Mouse (Mus musculus) liver, embryonic 14.5 days (tissue): ENCODE results near the gene Tmtc2. TPM values are rescaled to one million over a fixed set of nuclear protein-coding genes. Genes with fewer than 3 reads are reported as not detected.
A peak's percentile ranks its signal among the peaks of the same experiment; 100 is the strongest.

ENCODE experiments used
- ATAC-seq: fragments of 200-750 bp; cut with Nextera tagmentation; 2 replicates; pipeline ENCODE4 v1.8.0; 2017; ENCODE audit warnings: moderate number of reproducible peaks, mild to moderate bottlenecking, moderate library complexity; ENCODE audit not compliant: insufficient read depth
- DNase-seq, 3 experiments: peaks; one replicate each; pipeline ENCODE4 v3.0.0-alpha.2; 2012 to 2013; ENCODE audit warnings: low read depth in 3 of 3, low spot score in 3 of 3
- H3K27ac ChIP-seq: fragments of 300-500 bp; sonication (generic); 2 replicates; pipeline ENCODE4 v1.5.1; 2014; ENCODE audit warnings: moderate library complexity, mild to moderate bottlenecking, control low read depth, inconsistent platforms
- H3K27me3 ChIP-seq: fragments of 300-500 bp; sonication (generic); 2 replicates; pipeline ENCODE4 v1.6.1; 2014; ENCODE audit warnings: mild to moderate bottlenecking, low read length, moderate library complexity; ENCODE audit not compliant: control insufficient read depth, insufficient read depth
- H3K36me3 ChIP-seq: fragments of 300-500 bp; sonication (generic); replicated peaks from 2 replicates; pipeline ENCODE4 v1.6.1; 2014; ENCODE audit warnings: low read depth; ENCODE audit not compliant: control insufficient read depth, insufficient read depth
- H3K4me1 ChIP-seq, 2 experiments: fragments of 200-500 bp in 1 of 2; fragments of 300-500 bp in 1 of 2; sonication (generic) in 1 of 2; replicated peaks; 2 replicates each; pipeline ENCODE4 v1.6.1; 2012 to 2014; ENCODE audit warnings: antibody characterized with exemption in 1 of 2, inconsistent platforms in 1 of 2, low read length in 1 of 2; ENCODE audit not compliant: control insufficient read depth in 2 of 2, insufficient read depth in 2 of 2
- H3K4me2 ChIP-seq: fragments of 300-500 bp; sonication (generic); 2 replicates; pipeline ENCODE4 v1.6.1; 2014; ENCODE audit warnings: low read depth, mild to moderate bottlenecking, control low read depth, moderate library complexity
- H3K4me3 ChIP-seq, 2 experiments: fragments of 200-500 bp in 1 of 2; fragments of 300-500 bp in 1 of 2; sonication (generic) in 1 of 2; 2 replicates each; pipeline ENCODE4 v1.5.1; 2012 to 2014; ENCODE audit warnings: low read depth in 2 of 2, low read length in 2 of 2, mild to moderate bottlenecking in 2 of 2, control low read depth in 1 of 2, inconsistent platforms in 1 of 2, moderate library complexity in 1 of 2; ENCODE audit not compliant: insufficient read depth in 1 of 2
- H3K9ac ChIP-seq: fragments of 300-500 bp; sonication (generic); replicated peaks from 2 replicates; pipeline ENCODE4 v1.6.1; 2014; ENCODE audit warnings: mild to moderate bottlenecking, control low read depth, moderate library complexity
- H3K9me3 ChIP-seq: fragments of 300-500 bp; sonication (generic); 2 replicates; pipeline ENCODE4 v1.6.1; 2016; ENCODE audit warnings: low read length, mixed read lengths; ENCODE audit not compliant: control insufficient read depth
- CTCF ChIP-seq: IDR thresholded peaks from 2 replicates; pipeline ENCODE4 v1.5.1; 2016; ENCODE audit warnings: antibody characterized with exemption, low read depth, control low read depth
- EP300 ChIP-seq: IDR thresholded peaks from 2 replicates; pipeline ENCODE4 v1.6.1; 2016; ENCODE audit warnings: antibody characterized with exemption, low read depth
- WGBS: fragments of 180-500 bp; shearing (Covaris S2); extraction: QIAGEN DNeasy Blood & Tissue Kit; methylation state at CpG from one replicate; pipeline ENCODE4 v1.1.7; 2014; ENCODE audit not compliant: insufficient replicate concordance; 5-methylcytosine and 5-hydroxymethylcytosine counted together
- polyA plus RNA-seq, 2 experiments: library from polyadenylated mRNA; depleted of rRNA in 1 of 2; stranded (reverse) in 1 of 2; unstranded in 1 of 2; fragments of >200 nt; fragmentation: Nextera tagmentation in 1 of 2; extraction: Ambion mirVana in 1 of 2; gene quantifications; 2 replicates each; pipeline versions ENCODE4 v1.2.1 to v1.2.3; 2012 to 2014

The Tmtc2 gene
- polyA plus RNA-seq, 2 experiments: 0.33 to 0.44 TPM

GRCm38 (mm10) chr10:105535848-105536247 is 38.4 kb downstream of the Tmtc2 start:
- ATAC-seq: no peak
- no peak overlapping the region for H3K27ac ChIP-seq
- no peak for TF ChIP-seq CTCF
- TF ChIP-seq EP300: no peak
- no peak for DNase-seq
- H3K27me3 ChIP-seq: no peaks in the 10 kb centered on the region
- 0 out of 4 replicates have a peak, but pooled peaks cover 0 to 2% of the 10 kb centered on the region in 2 experiments for H3K4me1 ChIP-seq
- no peaks in the 10 kb centered on the region for H3K9me3 ChIP-seq
- H3K9ac ChIP-seq: no peak overlapping the region
- no peak overlapping the region for H3K4me2 ChIP-seq
- H3K36me3 ChIP-seq: no peaks in the 10 kb centered on the region
- no peak overlapping the region for H3K4me3 ChIP-seq

GRCm38 (mm10) chr10:105532747-105533146 is 41.5 kb downstream of the Tmtc2 start:
- DNase-seq (no peak), ATAC-seq (no peak)

GRCm38 (mm10) chr10:105532019-105532525 is 42.2 kb downstream of the Tmtc2 start:
- ATAC-seq (no peak), DNase-seq (no peak)
- Histone ChIP-seq H3K4me2 (no peak overlapping the region), H3K9me3 (no peaks in the 10 kb centered on the region), H3K9ac (no peak overlapping the region), H3K4me1 (0 out of 4 replicates have a peak, but pooled peaks cover 0 to 2% of the 10 kb centered on the region in 2 experiments), H3K27ac (no peak overlapping the region), H3K36me3 (no peaks in the 10 kb centered on the region), H3K27me3 (no peaks in the 10 kb centered on the region), H3K4me3 (no peak overlapping the region)
- 67% methylated on average over 5 of the region's 5 CpGs for WGBS
- TF ChIP-seq EP300 (no peak), CTCF (no peak)

More at GRCm38 (mm10) chr10:105532747-105533146, 41.5 kb downstream of the Tmtc2 start:
- H3K36me3 ChIP-seq: no peaks in the 10 kb centered on the region
- H3K4me2 ChIP-seq: no peak overlapping the region
- TF ChIP-seq EP300 (no peak), CTCF (no peak)
- 0 out of 4 replicates have a peak, but pooled peaks cover 0 to 2% of the 10 kb centered on the region in 2 experiments for H3K4me1 ChIP-seq
- H3K9ac ChIP-seq: no peak overlapping the region
- H3K9me3 ChIP-seq: no peaks in the 10 kb centered on the region
- no peaks in the 10 kb centered on the region for H3K27me3 ChIP-seq
- 64% methylated on average over 7 of the region's 7 CpGs for WGBS
- H3K27ac ChIP-seq: no peak overlapping the region
- H3K4me3 ChIP-seq: no peak overlapping the region

GRCm38 (mm10) chr10:105531080-105531894 is 43.0 kb downstream of the Tmtc2 start:
- Histone ChIP-seq H3K27me3 (no peaks in the 10 kb centered on the region), H3K9me3 (no peaks in the 10 kb centered on the region), H3K27ac (no peak overlapping the region), H3K4me1 (0 out of 4 replicates have a peak, but pooled peaks cover 0 to 2% of the 10 kb centered on the region in 2 experiments), H3K4me3 (no peak overlapping the region), H3K4me2 (no peak overlapping the region), H3K9ac (no peak overlapping the region), H3K36me3 (no peaks in the 10 kb centered on the region)
- ATAC-seq (peak; percentile 13; the same call in 1 of the 2 replicates), DNase-seq (no peak)
- WGBS: 44% methylated on average over 9 of the region's 9 CpGs
- TF ChIP-seq CTCF: no peak
- no peak for TF ChIP-seq EP300

GRCm38 (mm10) chr10:105523405-105524088 is 50.7 kb downstream of the Tmtc2 start:
- no peak overlapping the region for H3K27ac ChIP-seq
- no peaks in the 10 kb centered on the region for H3K9me3 ChIP-seq
- 12% methylated on average over 8 of the region's 8 CpGs for WGBS
- H3K9ac ChIP-seq: no peak overlapping the region
- ATAC-seq: no peak
- no peak for DNase-seq
- H3K4me1 ChIP-seq: peaks cover 0 to 3% of the 10 kb centered on the region in 2 experiments; a peak in 2 of 4 replicates
- H3K36me3 ChIP-seq: no peaks in the 10 kb centered on the region
- no peak overlapping the region for H3K4me2 ChIP-seq
- H3K27me3 ChIP-seq: no peaks in the 10 kb centered on the region
- TF ChIP-seq EP300 (no peak), CTCF (no peak)
- no peak overlapping the region for H3K4me3 ChIP-seq
